Mouse (Mus musculus): ENCODE results near the gene Ccdc6.

Gene Ccdc6

GRCm38 (mm10) chr10:70095031-70095470 is 1.9 kb upstream of the Ccdc6 start:
- peak; percentile 46 to 63 for DNase-seq (ENCODE audit: low spot score in 2 of 2)

- DNase-seq (ENCODE audit: low spot score in 2 of 2) = peak; percentile 19 to 49
Observed at GRCm38 (mm10) chr10:70095506-70096270, 1.2 kb upstream of the Ccdc6 start.

- DNase-seq (ENCODE audit: low spot score in 2 of 2) = peak; percentile 42 to 53
Observed at GRCm38 (mm10) chr10:70097291-70097901, 475 bp downstream of the Ccdc6 start.

GRCm38 (mm10) chr10:70097911-70098569 is 1.1 kb downstream of the Ccdc6 start:
- DNase-seq (ENCODE audit: low spot score in 2 of 2) = peak; percentile 10 to 18

GRCm38 (mm10) chr10:70098626-70099025 is 1.7 kb downstream of the Ccdc6 start:
- DNase-seq (ENCODE audit: low spot score in 2 of 2) = no peak

- no peak for DNase-seq (ENCODE audit: low spot score in 2 of 2)
Observed at GRCm38 (mm10) chr10:70099052-70099451, 2.1 kb downstream of the Ccdc6 start.

GRCm38 (mm10) chr10:70102086-70102485 is 5.2 kb downstream of the Ccdc6 start:
- DNase-seq (ENCODE audit: low spot score in 2 of 2) = no peak

GRCm38 (mm10) chr10:70108016-70108415 is 11.1 kb downstream of the Ccdc6 start:
- no peak for DNase-seq (ENCODE audit: low spot score in 2 of 2)

- peak in 1 of 2 experiments; percentile 21 for DNase-seq (ENCODE audit: low spot score in 2 of 2)
Observed at GRCm38 (mm10) chr10:70109974-70110373, 13.1 kb downstream of the Ccdc6 start.

GRCm38 (mm10) chr10:70110815-70111214 is 13.9 kb downstream of the Ccdc6 start:
- DNase-seq (ENCODE audit: low spot score in 2 of 2) = no peak

GRCm38 (mm10) chr10:70111643-70112042 is 14.7 kb downstream of the Ccdc6 start:
- no peak for DNase-seq (ENCODE audit: low spot score in 2 of 2)

- DNase-seq (ENCODE audit: low spot score in 2 of 2) = no peak
Observed at GRCm38 (mm10) chr10:70114048-70114635, 17.2 kb downstream of the Ccdc6 start.

GRCm38 (mm10) chr10:70116454-70116853 is 19.5 kb downstream of the Ccdc6 start:
- DNase-seq (ENCODE audit: low spot score in 2 of 2) = no peak

- DNase-seq (ENCODE audit: low spot score in 2 of 2) = no peak
Observed at GRCm38 (mm10) chr10:70119451-70119850, 22.5 kb downstream of the Ccdc6 start.

- DNase-seq (ENCODE audit: low spot score in 2 of 2) = no peak
Observed at GRCm38 (mm10) chr10:70119851-70120370, 23.0 kb downstream of the Ccdc6 start.

- DNase-seq (ENCODE audit: low spot score in 2 of 2) = peak; percentile 10 to 39
Observed at GRCm38 (mm10) chr10:70120671-70121405, 23.9 kb downstream of the Ccdc6 start.

- no peak for DNase-seq (ENCODE audit: low spot score in 2 of 2)
Observed at GRCm38 (mm10) chr10:70121406-70121695, 24.4 kb downstream of the Ccdc6 start.

- DNase-seq (ENCODE audit: low spot score in 2 of 2) = no peak
Observed at GRCm38 (mm10) chr10:70123454-70123853, 26.5 kb downstream of the Ccdc6 start.

- DNase-seq (ENCODE audit: low spot score in 2 of 2) = no peak
Observed at GRCm38 (mm10) chr10:70125491-70125890, 28.6 kb downstream of the Ccdc6 start.

GRCm38 (mm10) chr10:70127273-70127672 is 30.4 kb downstream of the Ccdc6 start:
- peak; percentile 20 to 51 for DNase-seq (ENCODE audit: low spot score in 2 of 2)

GRCm38 (mm10) chr10:70128408-70128807 is 31.5 kb downstream of the Ccdc6 start:
- DNase-seq (ENCODE audit: low spot score in 2 of 2) = no peak
